Mouse (Mus musculus): ENCODE measurements around the gene Olfr965. TPM values are rescaled to one million over a fixed set of nuclear protein-coding genes. Genes with fewer than 3 reads are reported as not detected.

The Olfr965 gene
- polyA plus RNA-seq, 1 experiment from 2014 or later = not detected

Other genes with a start within 250 kb of the Olfr965 start
- gene Olfr955, start 239.4 kb upstream of the Olfr965 start, polyA plus RNA-seq (2016; fragmentation: Nextera tagmentation; extraction: Ambion mirVana) = not detected in 2 replicates
- gene Olfr44, start 217.4 kb upstream of the Olfr965 start, polyA plus RNA-seq (2016; fragmentation: Nextera tagmentation; extraction: Ambion mirVana) = not detected in 2 replicates
- not detected in 2 replicates for gene Olfr957, start 195.5 kb upstream of the Olfr965 start, polyA plus RNA-seq (2016; fragmentation: Nextera tagmentation; extraction: Ambion mirVana)
- gene Olfr958, start 157.3 kb upstream of the Olfr965 start, polyA plus RNA-seq (2016; fragmentation: Nextera tagmentation; extraction: Ambion mirVana) = not detected in 2 replicates
- not detected in 2 replicates for gene Olfr959, start 135.8 kb upstream of the Olfr965 start, polyA plus RNA-seq (2016; fragmentation: Nextera tagmentation; extraction: Ambion mirVana)
- gene AW551984, start 107.0 kb upstream of the Olfr965 start, polyA plus RNA-seq (2016; fragmentation: Nextera tagmentation; extraction: Ambion mirVana) = 23.2 and 23.6 TPM in 2 replicates
- gene Olfr148, start 100.7 kb upstream of the Olfr965 start, polyA plus RNA-seq (2016; fragmentation: Nextera tagmentation; extraction: Ambion mirVana) = not detected in 2 replicates
- gene Olfr960, start 90.0 kb upstream of the Olfr965 start, polyA plus RNA-seq (2016; fragmentation: Nextera tagmentation; extraction: Ambion mirVana) = not detected in 2 replicates
- gene Olfr961, start 66.3 kb upstream of the Olfr965 start, polyA plus RNA-seq (2016; fragmentation: Nextera tagmentation; extraction: Ambion mirVana) = not detected in 2 replicates
- gene Olfr963, start 44.1 kb upstream of the Olfr965 start, polyA plus RNA-seq (2016; fragmentation: Nextera tagmentation; extraction: Ambion mirVana) = not detected in 2 replicates
- gene Olfr149, start 4.2 kb upstream of the Olfr965 start, polyA plus RNA-seq (2016; fragmentation: Nextera tagmentation; extraction: Ambion mirVana) = 0.11 TPM in 1 of 2 replicates, not detected in the other
- gene Olfr150, start 19.6 kb downstream of the Olfr965 start, polyA plus RNA-seq (2016; fragmentation: Nextera tagmentation; extraction: Ambion mirVana) = not detected in 2 replicates
- gene Olfr967, start 34.9 kb downstream of the Olfr965 start, polyA plus RNA-seq (2016; fragmentation: Nextera tagmentation; extraction: Ambion mirVana) = not detected in 2 replicates
- not detected in 2 replicates for gene Olfr968, start 71.9 kb downstream of the Olfr965 start, polyA plus RNA-seq (2016; fragmentation: Nextera tagmentation; extraction: Ambion mirVana)
- not detected in 2 replicates for gene Olfr969, start 79.6 kb downstream of the Olfr965 start, polyA plus RNA-seq (2016; fragmentation: Nextera tagmentation; extraction: Ambion mirVana)
- not detected in 2 replicates for gene Olfr970, start 97.5 kb downstream of the Olfr965 start, polyA plus RNA-seq (2016; fragmentation: Nextera tagmentation; extraction: Ambion mirVana)
- not detected in 2 replicates for gene Olfr971, start 125.5 kb downstream of the Olfr965 start, polyA plus RNA-seq (2016; fragmentation: Nextera tagmentation; extraction: Ambion mirVana)
- not detected in 2 replicates for gene Olfr972, start 155.1 kb downstream of the Olfr965 start, polyA plus RNA-seq (2016; fragmentation: Nextera tagmentation; extraction: Ambion mirVana)
- not detected in 2 replicates for gene Olfr229, start 196.0 kb downstream of the Olfr965 start, polyA plus RNA-seq (2016; fragmentation: Nextera tagmentation; extraction: Ambion mirVana)
- not detected in 2 replicates for gene Olfr974, start 226.1 kb downstream of the Olfr965 start, polyA plus RNA-seq (2016; fragmentation: Nextera tagmentation; extraction: Ambion mirVana)
- not detected in 2 replicates for gene Olfr975, start 240.7 kb downstream of the Olfr965 start, polyA plus RNA-seq (2016; fragmentation: Nextera tagmentation; extraction: Ambion mirVana)
- gene Olfr976, start 249.8 kb downstream of the Olfr965 start, polyA plus RNA-seq (2016; fragmentation: Nextera tagmentation; extraction: Ambion mirVana) = not detected in 2 replicates